Mouse (Mus musculus): Measurements from ENCODE around the gene Grk2.

GRCm38 (mm10) chr19:4338162-4338561 is 32.1 kb upstream of the Grk2 start:
- TF ChIP-seq CTCF (IDR thresholded peaks at IDR 0.05; ENCODE audit: low read depth, low read length), result peak; percentile 20
- no peak for TF ChIP-seq EP300 (IDR thresholded peaks at IDR 0.05; ENCODE audit: insufficient read depth, low read depth, low read length)

Data from ES-Bruce4 (cell line).